Mouse (Mus musculus) heart, postnatal 25 days (tissue): Measurements from ENCODE around the gene Pkd2. TPM values are rescaled to one million over a fixed set of nuclear protein-coding genes. Genes with fewer than 3 reads are reported as not detected.

Experiments
- DNase-seq: peaks from one replicate; pipeline ENCODE4 v3.0.0; 2022; ENCODE audit warnings: low spot score
- intact Hi-C: fragments of 180-260 bp; cut with DNase I; formaldehyde crosslinking; loops from one replicate; pipeline ENCODE4 v1.15.1; 2025
- total RNA-seq, 2 experiments: library from RNA; stranded (reverse); gene quantifications; 2 replicates each; pipeline ENCODE4 v1.2.3; 2021

Pkd2 gene
- total RNA-seq, 2 experiments from 2014 or later, result 21.6 to 25.5 TPM

DNA sequence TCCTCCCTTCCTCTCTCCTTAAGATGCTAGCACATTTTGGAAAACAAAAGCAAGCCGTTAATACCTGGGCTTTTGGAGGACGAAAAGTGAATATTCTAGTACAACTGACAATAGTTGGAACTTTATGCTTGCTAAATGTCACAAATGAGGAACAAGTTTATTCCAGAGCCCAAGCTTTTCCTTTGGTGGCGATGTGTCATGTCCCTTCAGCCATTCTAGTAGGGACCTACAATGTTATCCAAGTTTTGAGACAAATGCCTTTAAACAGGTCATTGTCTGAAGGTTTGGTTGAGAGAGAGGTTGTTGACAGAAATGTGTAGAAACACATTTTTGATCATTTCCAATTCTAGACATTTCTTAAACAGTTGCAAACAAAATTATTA lies 1.2 kb downstream of the Pkd2 start:
- DNase-seq, result no peak
- intact Hi-C loops, result no loop called here

- no peak for DNase-seq
- intact Hi-C loops, result no loop called here
Observed at GRCm38 (mm10) chr5:104460856-104461255, 1.6 kb downstream of the Pkd2 start.

GRCm38 (mm10) chr5:104465279-104465678 lies 6.0 kb downstream of the Pkd2 start:
- intact Hi-C loops, result no loop called here
- no peak for DNase-seq

DNA sequence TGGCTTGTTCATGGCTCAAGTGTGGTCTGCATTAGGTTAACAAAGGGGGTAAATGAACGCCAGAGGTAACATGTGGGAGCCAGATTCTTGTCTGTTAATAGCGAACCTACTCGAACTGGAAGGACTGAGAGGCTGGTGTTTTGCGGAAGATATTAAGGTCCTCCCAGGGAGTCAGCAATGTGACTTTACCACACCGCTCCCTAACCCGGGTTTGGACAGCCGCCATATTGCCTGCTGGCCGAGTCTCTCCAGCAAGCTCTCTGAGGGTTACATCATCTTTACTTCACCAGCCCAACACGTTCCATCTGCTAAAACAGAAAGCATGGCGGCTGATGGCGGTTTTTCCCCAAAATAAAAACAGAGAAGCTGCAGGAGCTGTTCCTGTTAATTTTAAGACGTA lies 6.5 kb downstream of the Pkd2 start:
- DNase-seq, result peak; percentile 57
- intact Hi-C loops, result no loop called here

- no peak for DNase-seq
- intact Hi-C loops, result no loop called here
Observed at GRCm38 (mm10) chr5:104466816-104467215, 7.6 kb downstream of the Pkd2 start.

- intact Hi-C loops, result no loop called here
- DNase-seq, result no peak
Observed at GRCm38 (mm10) chr5:104468586-104468985, 9.3 kb downstream of the Pkd2 start.

DNA sequence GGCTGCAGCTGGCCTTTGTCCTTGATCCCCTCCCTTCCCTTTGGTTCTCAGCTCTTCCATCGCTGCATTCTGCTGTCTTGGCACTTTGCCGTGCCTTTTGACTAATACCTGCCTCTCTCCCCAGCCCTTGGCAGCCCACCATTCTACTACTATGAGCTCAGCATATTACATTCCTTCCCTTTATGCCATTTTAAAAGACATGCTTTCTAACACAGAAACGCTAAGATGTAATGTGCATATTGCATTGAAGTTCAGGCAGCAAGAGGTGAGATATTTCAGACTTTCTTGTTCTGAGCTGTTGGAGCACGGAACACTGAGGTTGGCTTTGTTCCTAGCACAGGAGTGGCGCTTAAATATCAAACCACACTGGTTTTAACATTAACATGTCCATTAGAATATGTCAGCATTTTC lies 11.7 kb downstream of the Pkd2 start:
- DNase-seq, result no peak
- intact Hi-C loops, result no loop called here

DNA sequence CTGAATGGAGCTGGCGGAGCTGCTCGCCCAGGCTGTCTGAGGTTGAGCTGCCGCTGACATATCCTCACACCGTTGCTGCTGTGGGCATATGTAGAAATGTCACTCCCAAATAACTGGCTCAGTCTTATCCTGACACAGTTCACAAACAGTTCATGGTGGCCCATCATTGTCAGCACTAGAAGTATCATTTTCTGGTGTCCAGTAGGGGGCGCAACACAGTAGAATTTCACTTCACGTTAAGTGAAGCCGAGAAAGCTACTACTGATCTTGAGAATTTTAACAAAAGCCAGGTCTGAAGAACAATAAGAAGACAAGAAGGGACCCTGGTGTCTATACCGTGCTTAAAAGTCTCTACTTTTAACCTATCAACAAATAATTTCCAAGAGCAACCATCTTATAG lies 13.1 kb downstream of the Pkd2 start:
- no peak for DNase-seq
- intact Hi-C loops, result no loop called here

GRCm38 (mm10) chr5:104480367-104480766 lies 21.1 kb downstream of the Pkd2 start:
- intact Hi-C loops, result no loop called here
- DNase-seq, result no peak

DNA sequence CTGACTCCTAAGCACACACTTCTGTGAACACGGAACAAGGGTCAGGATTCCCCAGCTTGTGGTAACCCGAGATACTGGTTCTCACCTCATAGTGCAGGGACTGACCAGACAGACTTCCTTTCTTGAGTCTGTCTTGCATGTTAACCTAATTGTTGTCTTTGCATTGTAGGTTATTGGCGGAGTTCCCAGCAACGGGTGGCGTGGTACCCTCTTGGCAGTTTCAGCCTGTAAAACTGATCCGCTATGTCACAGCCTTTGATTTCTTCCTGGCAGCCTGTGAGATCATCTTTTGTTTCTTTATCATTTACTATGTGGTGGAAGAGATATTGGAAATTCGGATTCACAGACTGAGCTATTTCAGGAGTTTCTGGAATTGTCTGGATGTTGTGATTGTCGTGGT lies 23.6 kb downstream of the Pkd2 start:
- DNase-seq, result no peak

DNA sequence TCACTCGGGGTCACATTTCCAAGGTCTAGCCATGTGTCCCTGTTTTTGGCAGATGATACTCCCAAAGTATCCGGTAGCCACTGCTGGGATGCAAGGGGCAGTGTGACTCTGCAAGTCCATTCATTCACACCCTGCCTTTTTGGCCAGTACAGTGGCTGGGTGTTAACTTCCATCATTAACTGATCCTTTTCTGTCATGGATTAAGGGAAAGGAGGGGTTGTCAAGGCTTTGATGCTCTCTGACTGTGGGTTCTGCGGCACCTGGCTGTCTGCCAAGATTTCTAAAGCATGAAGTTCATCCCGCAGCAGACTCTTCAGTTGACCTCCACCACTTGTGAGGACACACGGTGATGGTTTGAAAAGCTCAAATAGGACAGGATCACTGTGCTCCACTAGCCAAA lies 32.3 kb downstream of the Pkd2 start:
- no peak for DNase-seq
- intact Hi-C loops, result no loop called here

More for the DNA sequence above, 23.6 kb downstream of the Pkd2 start:
- intact Hi-C loops, result no loop called here

GRCm38 (mm10) chr5:104504883-104505282 lies 45.6 kb downstream of the Pkd2 start:
- intact Hi-C loops, result no loop called here
- no peak for DNase-seq

DNA sequence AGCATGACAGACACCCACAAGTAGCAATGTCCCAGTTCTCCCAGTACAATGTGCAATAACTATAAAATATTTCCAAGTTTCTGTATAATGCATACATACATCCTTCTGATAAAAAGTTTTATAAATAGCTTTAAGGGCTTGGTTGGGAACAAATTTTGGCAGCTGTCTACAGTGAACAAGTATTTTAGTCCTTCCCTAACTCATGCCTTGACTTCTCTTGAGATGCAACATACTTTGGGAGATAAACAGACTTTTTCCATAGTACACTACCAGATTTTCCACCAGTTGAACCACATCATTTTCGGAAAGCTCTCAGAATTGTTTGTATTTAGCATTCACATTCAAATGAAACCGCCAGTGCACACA lies 48.6 kb downstream of the Pkd2 start:
- intact Hi-C loops, result no loop called here
- no peak for DNase-seq

DNA sequence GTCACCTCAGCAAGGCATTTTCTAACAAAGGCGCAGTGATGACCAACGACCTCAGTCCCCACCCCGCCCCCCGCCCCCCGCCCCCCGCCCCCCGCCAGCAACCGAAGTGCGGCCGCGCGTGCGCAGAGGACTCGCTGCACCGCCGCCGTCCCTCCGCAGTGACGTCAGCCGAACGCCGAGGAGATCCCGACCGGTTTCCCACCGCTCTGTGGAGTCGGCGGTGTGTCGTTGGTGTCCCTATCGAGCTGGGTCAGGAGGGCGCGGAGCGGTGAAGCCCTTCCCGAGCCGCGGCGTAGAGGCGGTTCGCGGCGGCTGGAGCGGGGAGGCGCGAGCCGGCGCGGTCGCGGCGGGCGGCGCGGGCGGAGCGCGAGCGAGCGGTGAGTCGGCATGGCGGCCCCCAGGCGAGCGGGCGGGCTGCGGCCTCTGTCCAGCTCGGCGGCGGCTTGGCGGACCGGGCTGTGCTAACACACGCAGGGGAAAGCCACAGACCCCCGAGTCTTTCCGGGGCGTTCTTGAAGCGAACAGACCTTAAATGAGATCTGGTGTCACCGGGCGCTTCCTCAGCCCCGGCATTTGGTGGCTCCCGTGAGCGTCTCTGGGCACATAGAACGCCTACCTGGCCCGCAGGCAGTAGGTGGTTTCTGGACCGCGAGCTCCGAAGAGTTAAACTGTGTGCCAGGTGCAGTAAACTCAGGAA lies 49.1 kb downstream of the Pkd2 start, which contains the start of gene BC005561:
TSS of gene BC005561 (plus strand) at position 158 of the 697 bp plus-strand sequence.
- peak; percentile 72 for DNase-seq
- intact Hi-C loops, result no loop called here

DNA sequence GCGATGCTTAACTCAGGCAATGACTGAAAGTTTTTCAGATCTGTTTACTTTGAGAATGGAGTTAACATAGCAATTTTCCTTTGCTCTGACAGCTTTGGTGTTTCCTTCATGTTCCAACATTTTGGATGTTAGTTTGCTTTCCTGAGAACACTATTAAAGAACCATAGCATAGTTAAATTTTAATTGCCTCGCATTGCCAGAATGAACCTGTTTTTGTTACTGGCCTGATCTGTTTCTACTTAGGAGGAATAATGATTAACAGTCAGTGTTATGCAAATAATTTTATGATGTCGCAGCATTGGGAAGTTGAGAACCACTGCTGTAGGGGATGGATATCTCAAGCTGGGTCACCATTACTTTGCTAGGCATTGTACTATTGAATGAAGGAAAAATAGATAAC lies 52.0 kb downstream of the Pkd2 start:
- intact Hi-C loops, result no loop called here
- DNase-seq, result no peak

DNA sequence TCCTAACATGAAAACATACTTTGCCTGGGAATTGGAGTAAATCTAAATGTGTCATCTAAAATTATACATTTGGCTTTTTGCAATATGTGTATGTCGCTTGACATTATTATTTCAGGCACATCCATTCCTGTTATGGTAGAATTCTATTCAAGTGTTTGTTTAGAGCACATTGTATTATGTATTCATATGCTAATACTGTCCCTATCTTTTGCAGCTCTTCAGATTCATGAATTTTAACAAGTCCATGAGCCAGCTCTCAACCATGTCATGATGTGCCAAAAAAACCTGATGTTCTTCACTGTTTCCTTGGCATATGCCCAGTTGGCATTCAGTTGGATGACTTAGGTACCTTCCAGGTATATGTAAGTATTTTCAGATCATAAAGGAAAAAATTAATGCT lies 79.4 kb downstream of the Pkd2 start:
- intact Hi-C loops, result no loop called here
- DNase-seq, result no peak

DNA sequence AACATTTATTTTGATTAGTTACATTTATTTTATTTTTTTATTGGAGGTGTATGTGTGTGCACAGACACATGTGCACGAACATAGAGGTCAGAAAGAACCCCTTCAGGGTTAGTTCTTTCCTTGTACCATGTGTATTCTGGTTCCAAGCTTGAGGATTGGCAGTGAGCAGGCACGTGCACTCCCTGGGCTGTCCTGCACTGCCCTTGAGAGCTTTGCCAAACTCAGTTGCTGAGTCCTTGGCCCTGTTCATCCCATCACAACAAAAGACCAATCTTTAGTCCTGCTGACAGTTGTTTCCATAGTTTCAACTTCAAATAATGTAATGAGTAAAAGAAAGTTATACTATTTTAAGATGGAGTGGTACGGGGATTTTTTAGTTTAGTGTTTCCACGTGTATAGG lies 80.1 kb downstream of the Pkd2 start:
- intact Hi-C loops, result no loop called here

More for the DNA sequence above, 80.1 kb downstream of the Pkd2 start:
- no peak for DNase-seq

Other genes starting within 250 kb of the Pkd2 start
- gene Ibsp, start 160.3 kb upstream of the Pkd2 start, total RNA-seq, result not detected
- gene Mepe, start 134.1 kb upstream of the Pkd2 start, total RNA-seq, result not detected
- gene Spp1, start 24.3 kb upstream of the Pkd2 start, total RNA-seq, result under 1 TPM; 0.55 to 0.59 TPM
- 1 to 10 TPM; 4.0 to 5.3 TPM for gene BC005561, start 48.9 kb downstream of the Pkd2 start, total RNA-seq